Mouse (Mus musculus) urinary bladder, postnatal 4 days (tissue): ENCODE data around the gene Plscr3.

Experiments used
- DNase-seq, 2 experiments: peaks; one replicate each; pipeline ENCODE4 v3.0.0; 2021 to 2022; ENCODE audit warnings: low spot score in 2 of 2

Plscr3 gene

GRCm38 (mm10) chr11:69891482-69891881 is 45.3 kb downstream of the Plscr3 start:
- no peak for DNase-seq

GRCm38 (mm10) chr11:69894671-69895070 is 48.5 kb downstream of the Plscr3 start:
- DNase-seq: no peak

- DNase-seq: no peak
Observed at GRCm38 (mm10) chr11:69895291-69895690, 49.1 kb downstream of the Plscr3 start, which contains the start of gene Acap1. TSS of gene Acap1 (minus strand) at chr11:69895539.

GRCm38 (mm10) chr11:69899870-69900269 is 53.7 kb downstream of the Plscr3 start:
- no peak for DNase-seq

- DNase-seq: peak; percentile 86 to 87
Observed at GRCm38 (mm10) chr11:69900471-69901405, 54.6 kb downstream of the Plscr3 start, which contains the start of the genes 2810408A11Rik and Neurl4. TSS of gene 2810408A11Rik (minus strand) at chr11:69900987. TSS of gene Neurl4 (plus strand) at chr11:69901072.

GRCm38 (mm10) chr11:69901406-69901846 is 55.2 kb downstream of the Plscr3 start:
- peak; percentile 93 for DNase-seq
